Mouse (Mus musculus) spleen, adult 2 months (tissue): Measurements from ENCODE around the gene Clec2e.

Experiments
- CTCF ChIP-seq: fragments of 200-500 bp; IDR thresholded peaks from 2 replicates; pipeline ENCODE4 v1.5.1; 2011; ENCODE audit warnings: mild to moderate bottlenecking, inconsistent platforms; ENCODE audit not compliant: insufficient read depth, insufficient read length, insufficient replicate concordance; ENCODE audit errors: extremely low read depth
- POLR2A ChIP-seq: fragments of 200-500 bp; IDR thresholded peaks from 2 replicates; pipeline ENCODE4 v1.6.1; 2011; ENCODE audit warnings: low read depth, low read length, inconsistent platforms

- TF ChIP-seq CTCF (no peak), POLR2A (no peak)
Measured at GRCm38 (mm10) chr6:129101604-129102003, 891 bp upstream of the Clec2e start.
